Mouse (Mus musculus): Measurements from ENCODE around the gene Gm10300.

The Gm10300 gene

DNA sequence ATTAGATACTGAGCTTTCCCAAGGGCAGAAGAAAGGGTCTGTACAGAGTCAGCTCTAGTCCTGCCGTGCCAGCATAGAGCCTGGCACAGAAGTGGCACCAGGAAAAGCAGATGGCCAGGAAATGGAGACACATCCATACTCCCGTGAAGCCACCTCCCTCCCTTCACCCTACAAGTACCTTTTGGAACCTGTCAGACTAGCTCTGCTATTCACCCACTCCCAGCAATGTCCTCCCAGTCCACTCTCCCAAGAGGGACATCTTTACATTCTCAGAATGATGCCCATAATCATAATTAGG, 6.6 kb upstream of the Gm10300 start:
- CTCF ChIA-PET = interaction anchor here in 1 of 4 experiments (0.5 kb wide), 1 partner anchor 35 kb away, joined by 3 read pairs; no protein-coding TSS in a partner anchor

DNA sequence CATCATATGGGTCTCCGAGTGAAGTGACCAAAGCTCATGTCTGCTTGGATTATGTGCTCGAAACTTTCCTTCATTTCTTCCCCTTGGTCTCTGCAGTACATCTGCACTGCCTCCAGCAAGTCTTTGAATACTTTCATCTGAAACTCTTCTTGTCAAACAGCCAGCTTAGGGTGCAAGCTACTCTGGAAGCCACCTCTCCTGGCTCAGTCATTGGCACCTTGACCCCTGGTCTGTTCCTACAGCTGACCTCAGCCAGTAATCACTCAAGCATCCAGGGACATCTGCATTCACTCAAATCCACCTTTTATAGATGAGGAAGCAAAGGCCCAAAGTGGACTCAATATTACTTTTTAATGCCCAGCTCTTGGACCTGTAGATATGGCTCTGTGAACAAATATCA, 2.8 kb upstream of the Gm10300 start:
- ChIA-PET POLR2A (interaction anchor here in 1 of 4 experiments (0.9 to 1.3 kb wide), 5 partner anchors 8 to 53 kb away, joined by 3 read pairs; no protein-coding TSS in a partner anchor), CTCF (no interaction called here)

More for the DNA sequence above, 6.6 kb upstream of the Gm10300 start:
- POLR2A ChIA-PET = interaction anchor here in 2 of 4 experiments (1.0 to 1.6 kb wide), 3 partner anchors 9 to 193 kb away, joined by 3 to 4 read pairs (median 3); no protein-coding TSS in a partner anchor

GRCm38 (mm10) chr4:132072156-132072555, 2.3 kb upstream of the Gm10300 start:
- ChIA-PET POLR2A (interaction anchor here in 2 of 4 experiments (0.9 to 1.3 kb wide), 4 partner anchors 8 to 168 kb away, joined by 3 read pairs; no protein-coding TSS in a partner anchor), CTCF (interaction anchor here in 1 of 4 experiments (0.6 kb wide), 1 partner anchor 16 kb away, joined by 3 read pairs; no protein-coding TSS in a partner anchor)

DNA sequence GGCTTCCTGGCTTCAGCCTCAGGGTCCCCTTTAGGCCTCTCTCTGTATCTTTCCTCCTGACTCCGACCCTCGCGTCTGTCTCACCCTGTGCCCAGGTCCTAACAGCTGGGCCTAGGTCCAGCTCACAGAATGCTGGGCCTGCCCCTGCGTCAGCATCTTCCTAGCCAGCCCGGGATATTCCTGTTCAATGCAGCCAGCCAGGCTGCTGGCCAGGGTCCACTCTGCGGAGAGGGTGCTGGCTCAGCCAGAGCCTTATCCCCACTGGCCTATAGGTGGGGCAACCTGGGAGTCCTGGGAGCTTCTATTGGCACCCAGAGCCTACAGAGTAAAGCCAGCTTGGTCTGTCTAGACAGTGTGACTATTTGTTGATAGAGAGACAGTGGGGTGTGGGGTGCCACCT, 1.6 kb upstream of the Gm10300 start:
- POLR2A ChIA-PET = interaction anchor here (0.9 to 4.4 kb wide), 5 partner anchors 25 to 199 kb away, joined by 3 to 22 read pairs (median 3); partner anchors contain the start of gene Srsf4 (in 2 of the 4)
- CTCF ChIA-PET = interaction anchor here in 3 of 4 experiments (0.5 to 0.7 kb wide), 3 partner anchors 15 to 834 kb away, joined by 3 to 6 read pairs (median 3); no protein-coding TSS in a partner anchor

GRCm38 (mm10) chr4:132074933-132075769, 654 bp downstream of the Gm10300 start, which contains the start of gene Epb41:
Gene Epb41, minus strand, starts transcription at chr4:132075321.
- CTCF ChIA-PET = interaction anchor here (0.5 to 1.4 kb wide), 13 partner anchors 14 to 693 kb away, joined by 3 to 7 read pairs (median 3); partner anchors contain the start of gene Rpa2 (in 1 of the 4)
- POLR2A ChIA-PET = interaction anchor here in 3 of 4 experiments (0.6 to 4.4 kb wide), 57 partner anchors 9 to 1555 kb away, joined by 3 to 22 read pairs (median 4); partner anchors contain the start of genes Srsf4 (in 3 of the 3), Taf12 (in 1 of the 3) and Ythdf2 (in 1 of the 3)

DNA sequence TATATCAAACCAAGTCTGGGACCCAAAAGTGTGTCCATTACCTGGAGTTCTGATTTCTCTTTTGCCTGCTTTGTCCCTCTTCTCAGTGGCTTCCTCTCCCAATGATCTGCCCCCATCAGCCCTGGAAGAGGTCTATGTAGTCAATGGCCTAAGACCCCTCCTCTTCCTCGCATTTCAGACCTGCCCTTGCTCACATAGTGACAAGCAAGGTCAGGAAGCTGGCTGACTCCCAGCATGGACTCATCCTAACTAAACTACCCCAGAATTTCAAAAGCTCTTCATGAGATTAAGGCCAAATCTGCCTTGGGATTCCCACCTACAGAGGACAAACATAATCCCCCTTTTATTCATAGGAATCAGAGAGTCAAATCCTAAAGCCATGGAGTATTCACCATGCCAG, 1.3 kb downstream of the Gm10300 start:
- POLR2A ChIA-PET = interaction anchor here in 3 of 4 experiments (0.6 to 4.4 kb wide), 44 partner anchors 8 to 1555 kb away, joined by 3 to 22 read pairs (median 4); partner anchors contain the start of genes Srsf4 (in 2 of the 3), Taf12 (in 1 of the 3) and Ythdf2 (in 1 of the 3)
- CTCF ChIA-PET = interaction anchor here in 3 of 4 experiments (1.0 to 1.4 kb wide), 5 partner anchors 26 to 159 kb away, joined by 3 to 7 read pairs (median 4); no protein-coding TSS in a partner anchor

DNA sequence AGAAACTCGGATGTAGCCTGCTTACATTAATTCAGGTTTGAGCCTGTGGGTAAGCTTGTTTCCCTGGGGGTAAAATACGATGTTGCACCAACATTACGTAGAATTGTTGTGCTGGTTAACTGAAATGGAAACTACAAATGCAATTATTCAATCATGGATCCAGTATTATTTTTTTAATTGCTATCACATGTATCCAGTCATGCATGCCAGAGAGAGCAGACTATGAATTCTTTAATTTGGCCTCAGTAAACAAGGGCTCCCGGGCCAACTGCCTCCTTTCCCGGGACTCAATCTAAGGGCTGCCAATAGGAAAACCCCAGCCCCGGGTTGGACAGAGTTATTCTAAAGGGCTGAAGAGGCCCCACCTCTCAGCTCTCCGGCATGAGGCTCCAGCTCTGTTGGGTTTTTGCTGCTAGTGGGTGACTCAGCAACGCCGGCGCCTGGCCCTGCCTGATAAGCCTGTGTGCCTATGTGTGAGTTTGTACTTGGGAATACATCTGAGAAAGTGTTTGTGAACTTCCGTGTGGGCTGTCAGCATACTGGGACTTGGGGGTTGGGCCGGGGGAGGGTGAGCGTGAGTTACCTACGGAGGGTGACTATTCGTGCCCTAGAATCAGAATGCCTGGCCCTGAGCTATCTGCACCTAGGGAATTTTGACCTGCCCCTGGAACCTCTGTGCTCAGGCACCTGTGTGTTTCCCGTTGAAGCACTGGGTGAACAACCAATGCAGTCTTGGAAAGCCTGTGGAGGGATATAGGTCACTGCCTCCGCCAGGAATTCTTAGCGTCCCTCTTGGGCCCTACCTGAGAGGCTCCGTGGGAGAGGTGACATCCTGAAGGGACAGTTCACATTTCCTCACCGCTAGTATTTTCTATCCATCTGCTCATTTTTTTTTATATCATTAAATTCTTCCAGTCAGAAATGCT, 2.2 kb downstream of the Gm10300 start:
- ChIA-PET CTCF (interaction anchor here in 3 of 4 experiments (0.5 to 1.7 kb wide), 14 partner anchors 16 to 1828 kb away, joined by 3 to 10 read pairs (median 4); no protein-coding TSS in a partner anchor), POLR2A (interaction anchor here (0.6 to 4.4 kb wide), 55 partner anchors 9 to 951 kb away, joined by 3 to 22 read pairs (median 4); partner anchors contain the start of genes Srsf4 (in 2 of the 4), Mecr (in 1 of the 4), Taf12 (in 1 of the 4) and Ythdf2 (in 1 of the 4))

DNA sequence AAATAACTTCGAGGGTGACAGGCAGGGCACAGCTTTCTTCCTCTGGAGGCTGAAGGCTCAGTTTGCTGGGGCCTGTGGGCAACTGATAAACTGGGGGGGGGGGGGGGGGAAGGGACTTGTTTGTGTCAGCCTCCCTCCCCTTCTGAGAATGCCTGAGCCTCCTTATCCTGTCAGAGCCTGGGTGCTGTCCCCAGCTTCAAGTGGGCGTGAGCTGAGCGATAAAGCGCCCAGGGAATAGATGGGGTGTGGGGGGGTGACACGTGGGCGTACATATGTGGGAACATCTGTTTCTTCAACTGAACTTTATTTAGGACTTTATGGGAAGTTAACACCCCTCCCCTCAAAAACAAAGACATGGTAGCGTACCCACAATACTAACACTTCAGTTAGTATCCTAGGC, 2.9 kb downstream of the Gm10300 start:
- CTCF ChIA-PET = interaction anchor here in 2 of 4 experiments (0.5 to 1.7 kb wide), 7 partner anchors 29 to 1827 kb away, joined by 3 to 6 read pairs (median 4); no protein-coding TSS in a partner anchor

GRCm38 (mm10) chr4:132078296-132078714, 3.8 kb downstream of the Gm10300 start:
- ChIA-PET CTCF (interaction anchor here in 2 of 4 experiments (1.0 to 2.7 kb wide), 4 partner anchors 11 to 164 kb away, joined by 3 to 16 read pairs (median 5); no protein-coding TSS in a partner anchor), POLR2A (interaction anchor here in 2 of 4 experiments (0.7 to 2.1 kb wide), 4 partner anchors 11 to 205 kb away, joined by 3 to 5 read pairs (median 3); partner anchors contain the start of gene Srsf4 (in 1 of the 2))

More for the DNA sequence above, 2.9 kb downstream of the Gm10300 start:
- POLR2A ChIA-PET = interaction anchor here (0.6 to 4.4 kb wide), 31 partner anchors 8 to 729 kb away, joined by 3 to 22 read pairs (median 4); partner anchors contain the start of genes Srsf4 (in 2 of the 4), Mecr (in 1 of the 4) and Ythdf2 (in 1 of the 4)

DNA sequence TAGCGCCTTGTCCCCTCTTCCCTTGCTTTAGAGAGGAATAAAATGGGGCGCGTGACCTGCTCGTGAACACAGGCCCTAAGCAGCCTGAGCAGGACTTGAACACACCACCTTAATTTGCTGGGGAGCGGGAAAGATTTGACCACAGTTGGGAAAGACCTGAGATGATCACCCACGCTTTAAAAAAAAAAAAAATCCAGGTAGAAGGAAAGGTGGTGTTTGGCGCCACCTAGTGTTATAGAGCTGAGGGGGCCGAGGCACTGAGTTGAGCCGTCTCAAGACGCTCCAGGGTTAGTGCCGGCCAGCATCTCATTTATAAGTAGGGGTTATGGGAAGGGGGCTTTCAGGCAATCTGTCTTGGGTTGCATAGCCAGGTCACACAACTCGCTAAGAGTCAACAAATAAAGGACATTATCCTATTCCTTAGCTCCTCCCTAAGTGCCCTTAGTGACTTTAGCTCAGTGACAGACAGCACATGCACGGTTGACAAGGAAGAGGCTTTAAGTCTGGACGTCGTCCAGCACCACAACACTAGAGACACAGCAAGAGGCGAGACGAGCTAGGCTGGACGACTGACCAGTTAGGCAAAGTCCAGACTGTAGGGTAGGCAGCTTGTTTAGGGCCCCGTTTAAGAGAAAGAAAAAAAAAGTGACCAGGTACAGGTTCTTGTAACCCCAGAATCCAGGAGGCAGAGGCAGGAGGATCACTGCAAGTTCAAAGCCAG, 5.2 kb downstream of the Gm10300 start:
- ChIA-PET CTCF (interaction anchor here in 3 of 4 experiments (0.5 to 2.7 kb wide), 25 partner anchors 9 to 1815 kb away, joined by 3 to 16 read pairs (median 4); no protein-coding TSS in a partner anchor), POLR2A (interaction anchor here in 2 of 4 experiments (0.5 to 1.4 kb wide), 9 partner anchors 8 to 236 kb away, joined by 3 to 5 read pairs (median 4); partner anchors contain the start of genes Mecr (in 1 of the 2) and Srsf4 (in 1 of the 2))

GRCm38 (mm10) chr4:132080492-132080983, 6.0 kb downstream of the Gm10300 start:
- ChIA-PET POLR2A (interaction anchor here in 2 of 4 experiments (0.5 to 1.4 kb wide), 7 partner anchors 9 to 113 kb away, joined by 3 to 5 read pairs (median 4); no protein-coding TSS in a partner anchor), CTCF (interaction anchor here (0.6 to 2.7 kb wide), 25 partner anchors 8 to 1267 kb away, joined by 3 to 16 read pairs (median 4); no protein-coding TSS in a partner anchor)

DNA sequence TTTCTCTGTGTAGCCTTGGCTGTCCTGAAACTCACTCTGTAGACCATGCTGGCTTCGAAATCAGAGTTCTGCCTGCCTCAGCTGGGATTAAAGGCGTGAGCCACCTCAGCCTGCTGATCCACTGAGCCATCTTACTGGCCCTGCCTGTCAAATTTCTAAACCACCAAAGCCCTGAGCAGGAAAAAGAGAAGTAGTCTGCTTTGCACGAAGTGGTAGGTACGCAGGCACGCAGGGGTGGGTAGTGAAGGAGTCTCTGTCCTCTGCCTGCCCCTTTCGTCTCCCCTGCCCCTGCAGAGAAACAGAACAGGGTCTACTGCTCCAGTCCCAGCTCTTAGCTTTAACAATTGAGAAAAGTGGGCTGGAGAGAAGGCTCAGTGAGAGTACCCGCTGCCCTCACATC, 10.6 kb downstream of the Gm10300 start:
- ChIA-PET POLR2A (interaction anchor here in 1 of 4 experiments (1.5 kb wide), 1 partner anchor 9 kb away, joined by 7 read pairs; the partner anchor contains the start of gene Epb41), CTCF (no interaction called here)

DNA sequence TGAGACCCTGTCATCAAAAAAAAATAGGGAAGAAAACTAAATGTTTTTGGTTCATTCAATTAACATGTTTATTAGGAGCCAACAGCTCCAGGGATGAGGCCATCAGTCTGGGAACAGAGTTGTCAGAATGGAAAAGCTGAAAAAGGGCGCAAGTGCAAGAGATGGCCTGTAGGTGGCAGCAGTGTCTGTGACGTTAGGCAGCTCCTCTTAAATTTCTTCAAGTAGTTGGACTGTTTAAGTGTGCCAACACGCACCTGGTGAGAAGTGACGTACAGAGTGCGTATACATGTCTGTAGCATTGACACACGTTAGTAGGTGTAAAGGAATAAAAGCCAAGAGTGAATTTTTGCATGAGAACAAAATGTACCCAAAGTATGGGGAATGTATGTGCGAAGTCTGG, 14.4 kb downstream of the Gm10300 start:
- POLR2A ChIA-PET = interaction anchor here in 3 of 4 experiments (0.9 to 1.9 kb wide), 6 partner anchors 88 to 181 kb away, joined by 3 to 9 read pairs (median 4); no protein-coding TSS in a partner anchor
- CTCF ChIA-PET = interaction anchor here (0.5 to 1.9 kb wide), 72 partner anchors 8 to 1129 kb away, joined by 3 to 28 read pairs (median 4); partner anchors contain the start of genes Gm10300 (in 1 of the 4) and Oprd1 (in 1 of the 4)

DNA sequence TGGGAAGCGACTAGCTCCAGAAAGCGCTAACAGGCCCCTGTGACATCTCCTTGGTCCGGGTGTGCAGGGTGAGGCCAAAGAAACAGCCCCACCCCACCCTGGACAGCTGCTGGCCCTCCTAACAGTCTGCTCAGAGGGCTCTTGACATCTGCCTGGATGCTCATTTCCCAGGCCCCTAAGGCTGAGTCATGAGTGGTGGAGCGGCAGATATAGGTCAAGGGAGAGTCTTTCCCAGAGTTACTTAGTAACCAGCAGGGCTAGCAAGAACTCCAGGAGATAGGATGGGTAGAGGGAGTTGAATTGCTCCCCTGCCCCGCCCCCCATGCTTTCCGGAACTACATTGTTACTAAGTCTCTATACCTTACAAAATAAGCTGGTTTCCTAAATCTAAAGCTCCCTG, 18.6 kb downstream of the Gm10300 start:
- ChIA-PET POLR2A (interaction anchor here in 2 of 4 experiments (0.8 to 1.7 kb wide), 8 partner anchors 13 to 220 kb away, joined by 3 to 5 read pairs (median 4); partner anchors contain the start of gene Srsf4 (in 1 of the 2)), CTCF (interaction anchor here (0.7 to 1.5 kb wide), 4 partner anchors 17 to 85 kb away, joined by 3 to 5 read pairs (median 4); no protein-coding TSS in a partner anchor)

- CTCF ChIA-PET = interaction anchor here in 2 of 4 experiments (1.1 to 1.5 kb wide), 2 partner anchors 19 to 84 kb away, joined by 3 to 5 read pairs; no protein-coding TSS in a partner anchor
- POLR2A ChIA-PET = interaction anchor here in 3 of 4 experiments (0.6 to 1.7 kb wide), 4 partner anchors 12 to 40 kb away, joined by 5 to 6 read pairs (median 5); no protein-coding TSS in a partner anchor
Measured at GRCm38 (mm10) chr4:132093928-132094327, 19.4 kb downstream of the Gm10300 start.

DNA sequence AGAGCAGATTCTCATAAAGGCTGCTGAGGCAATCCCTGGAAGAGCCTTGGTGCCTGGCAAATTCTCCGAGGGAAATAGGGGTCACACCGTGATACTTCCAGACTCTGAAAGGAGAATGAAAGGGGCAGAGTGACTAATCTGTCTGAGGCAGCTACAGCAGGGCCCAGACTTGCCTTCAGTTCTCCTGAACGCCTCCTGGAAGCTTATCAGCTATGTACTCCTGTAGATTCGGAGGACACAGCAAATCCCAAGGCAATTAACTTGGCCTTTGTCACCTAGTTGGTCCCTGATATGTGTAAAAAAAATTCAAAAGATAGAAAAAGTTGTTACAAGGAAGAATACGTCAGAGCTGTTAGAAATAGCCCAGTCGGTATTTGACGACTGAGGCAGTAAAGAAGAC, 20.5 kb downstream of the Gm10300 start:
- CTCF ChIA-PET = no interaction called here

More for the DNA sequence above, 20.5 kb downstream of the Gm10300 start:
- POLR2A ChIA-PET = interaction anchor here in 1 of 4 experiments (0.6 kb wide), 1 partner anchor 250 kb away, joined by 3 read pairs; no protein-coding TSS in a partner anchor

Data from embryonic stem cell, embryonic (primary cell).